Mouse (Mus musculus) urinary bladder, adult 18-20 months (tissue): ENCODE data around the gene Tmem80.

Source experiments
- DNase-seq, 2 experiments: peaks; one replicate each; pipeline ENCODE4 v3.0.0; 2022; ENCODE audit warnings: low spot score in 2 of 2, mixed read lengths in 2 of 2

The Tmem80 gene

DNA sequence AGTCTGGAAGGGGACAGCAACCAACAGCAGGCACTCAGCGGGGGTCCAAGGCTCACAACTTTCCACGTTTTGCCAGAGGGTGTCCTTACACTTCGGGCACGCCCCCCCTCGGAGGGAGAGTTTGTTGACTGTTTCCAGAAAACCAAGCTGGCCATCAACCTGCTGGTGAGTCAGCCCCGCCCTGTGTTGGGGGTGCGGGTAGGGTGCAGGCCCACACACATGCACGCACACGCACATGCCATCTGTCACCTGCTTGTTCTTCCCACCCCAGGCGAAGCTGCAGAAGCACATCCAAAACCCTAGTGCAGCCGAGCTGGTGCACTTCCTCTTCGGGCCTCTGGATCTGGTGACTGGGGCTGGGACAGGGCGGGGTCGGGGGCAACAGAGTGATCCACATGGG, 29.4 kb downstream of the Tmem80 start:
- no peak for DNase-seq

GRCm38 (mm10) chr7:141361510-141361909, 34.0 kb downstream of the Tmem80 start:
- DNase-seq = no peak

GRCm38 (mm10) chr7:141363106-141363751, 35.7 kb downstream of the Tmem80 start:
- no peak for DNase-seq

GRCm38 (mm10) chr7:141363752-141364125, 36.2 kb downstream of the Tmem80 start:
- no peak for DNase-seq

GRCm38 (mm10) chr7:141364349-141365048, 37.0 kb downstream of the Tmem80 start:
- no peak for DNase-seq

- no peak for DNase-seq
These were observed 37.5 kb downstream of the Tmem80 start for GRCm38 (mm10) chr7:141365049-141365445.

DNA sequence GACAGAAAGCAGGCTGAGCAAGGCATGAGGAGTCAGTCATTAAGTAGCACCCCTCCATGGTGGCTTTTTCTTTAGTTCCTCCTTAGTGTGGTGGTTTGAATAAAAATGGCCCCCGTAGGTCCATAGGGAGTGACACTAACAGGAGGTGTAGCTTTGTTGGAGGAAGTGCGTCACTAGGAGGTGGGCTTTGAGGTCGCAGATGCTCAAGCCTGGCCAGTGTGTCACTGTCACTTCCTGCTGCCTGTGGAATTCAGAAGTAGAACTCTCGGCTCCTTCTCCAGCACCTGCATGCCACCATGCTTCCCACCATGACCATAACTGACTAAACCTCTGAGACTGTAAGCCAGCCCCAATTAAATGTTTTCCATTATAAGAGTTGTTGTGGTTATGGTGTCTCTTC, 39.8 kb downstream of the Tmem80 start:
- DNase-seq = no peak

DNA sequence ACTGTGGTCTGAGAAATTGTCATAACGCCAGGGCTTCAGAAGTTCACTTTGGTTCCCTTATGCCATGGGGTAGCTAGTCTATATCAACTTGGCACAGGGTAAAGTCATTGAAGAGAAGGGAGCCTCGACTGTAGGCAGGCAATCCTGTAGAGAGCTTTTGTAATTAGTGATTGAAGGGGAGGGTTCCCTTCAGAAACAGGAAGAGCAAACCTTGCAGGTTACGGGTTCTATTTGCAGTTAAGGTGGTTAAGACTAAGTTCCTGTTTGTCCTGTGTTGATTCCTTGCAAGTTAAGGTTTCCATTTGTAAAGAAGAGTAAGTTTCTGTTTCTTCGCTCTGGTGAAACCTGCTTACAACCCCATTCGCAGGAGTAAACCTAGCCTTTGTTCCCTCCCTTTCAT, 42.4 kb downstream of the Tmem80 start:
- no peak for DNase-seq

DNA sequence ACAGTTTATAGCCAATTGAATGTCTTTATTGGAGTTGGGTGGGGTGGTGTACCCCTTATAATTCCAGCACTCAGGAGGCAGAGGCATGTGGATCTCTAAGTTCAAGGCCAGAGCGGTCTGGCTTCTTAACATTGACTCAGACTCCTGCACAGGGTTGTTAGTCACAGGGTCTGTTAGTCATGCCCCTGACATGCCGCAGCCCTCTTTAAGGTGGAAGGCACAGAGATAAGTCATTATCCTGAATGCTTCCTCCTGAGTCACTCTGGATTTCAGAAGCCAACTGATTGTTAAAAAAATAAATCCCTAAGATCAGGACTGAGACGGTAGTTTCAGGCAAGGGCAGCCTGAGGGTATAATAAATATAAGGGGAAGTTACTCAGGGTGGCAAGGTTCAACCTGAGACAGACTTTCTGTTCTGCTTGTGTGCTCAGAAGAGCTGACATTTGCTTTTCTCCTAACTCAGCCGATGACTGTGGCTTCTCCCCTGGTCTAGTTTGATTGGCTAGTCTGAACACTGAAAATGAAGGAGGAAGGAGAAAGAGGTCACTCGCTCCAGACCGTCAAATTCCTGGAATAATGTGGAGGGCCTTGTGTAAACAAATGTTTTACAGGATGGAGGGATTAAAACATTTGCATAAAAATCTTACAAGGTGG, 44.5 kb downstream of the Tmem80 start:
- DNase-seq = no peak

DNA sequence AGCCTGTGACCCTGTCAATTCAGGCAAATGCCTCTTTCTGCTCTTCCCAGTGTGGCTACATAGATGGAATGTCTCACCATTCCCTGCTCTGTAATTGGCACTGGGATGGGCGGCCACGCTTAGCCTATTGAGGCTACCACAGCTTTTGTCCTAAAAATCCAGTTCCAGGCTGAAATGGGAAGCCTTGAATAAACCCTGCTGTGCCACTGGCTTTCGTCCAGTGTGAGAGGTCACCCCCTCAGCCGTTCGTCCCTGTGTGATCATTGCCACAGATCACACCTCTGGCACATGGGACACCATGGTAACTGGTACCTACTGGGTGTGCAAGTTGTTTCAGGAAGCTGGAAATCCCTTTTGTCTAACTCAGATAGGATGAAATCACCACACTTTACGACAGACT, 46.1 kb downstream of the Tmem80 start:
- DNase-seq = no peak

- DNase-seq = no peak
These were observed 46.9 kb downstream of the Tmem80 start for GRCm38 (mm10) chr7:141374399-141374798.

DNA sequence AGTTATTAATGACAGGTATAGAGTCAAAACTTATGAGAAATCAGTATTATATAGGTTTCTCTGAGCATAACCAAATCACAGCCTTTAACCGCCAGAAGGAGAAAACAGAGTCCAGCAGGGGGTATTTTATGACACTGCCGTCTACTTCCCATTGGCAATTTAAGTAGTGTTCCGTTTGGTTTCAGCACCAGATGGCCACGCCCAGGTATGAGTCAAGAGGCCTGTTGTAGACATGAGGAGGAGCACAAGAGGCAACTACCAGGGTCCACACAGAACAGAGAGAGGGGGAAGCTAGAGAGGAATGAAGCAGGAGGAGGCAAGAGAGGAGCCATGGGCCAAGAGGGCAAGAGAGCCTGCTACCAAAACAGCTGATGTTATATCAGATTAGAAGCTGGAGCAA, 52.0 kb downstream of the Tmem80 start:
- DNase-seq = no peak

- DNase-seq = no peak
These were observed 53.7 kb downstream of the Tmem80 start for GRCm38 (mm10) chr7:141381068-141381835.
